Mouse (Mus musculus) neural tube, embryonic 13.5 days (tissue): ENCODE results near the gene Rbm8a. TPM values are rescaled to one million over a fixed set of nuclear protein-coding genes. Genes with fewer than 3 reads are reported as not detected.
A peak's percentile ranks its signal among the peaks of the same experiment; 100 is the strongest.

ENCODE experiments used
- ATAC-seq: fragments of 200-750 bp; cut with Nextera tagmentation; 2 replicates; pipeline ENCODE4 v1.8.0; 2017; ENCODE audit warnings: low read depth, mild to moderate bottlenecking, moderate TSS enrichment, moderate library complexity
- H3K27ac ChIP-seq: fragments of 300-500 bp; sonication (generic); replicated peaks from 2 replicates; pipeline ENCODE4 v1.5.1; 2015; ENCODE audit warnings: moderate library complexity, mild to moderate bottlenecking, inconsistent platforms
- H3K27me3 ChIP-seq: fragments of 300-500 bp; sonication (generic); 2 replicates; pipeline ENCODE4 v1.6.1; 2015; ENCODE audit warnings: mild to moderate bottlenecking, inconsistent platforms
- H3K36me3 ChIP-seq: fragments of 300-500 bp; sonication (generic); 2 replicates; pipeline ENCODE4 v1.6.1; 2015; ENCODE audit warnings: mild to moderate bottlenecking, inconsistent platforms
- H3K4me1 ChIP-seq: fragments of 300-500 bp; sonication (generic); replicated peaks from 2 replicates; pipeline ENCODE4 v1.6.1; 2015; ENCODE audit warnings: inconsistent platforms
- H3K4me2 ChIP-seq: fragments of 300-500 bp; sonication (generic); 2 replicates; pipeline ENCODE4 v1.6.1; 2015; ENCODE audit warnings: inconsistent platforms, mild to moderate bottlenecking, moderate library complexity
- H3K4me3 ChIP-seq: fragments of 300-500 bp; sonication (generic); 2 replicates; pipeline ENCODE4 v1.5.1; 2015; ENCODE audit warnings: mild to moderate bottlenecking, inconsistent platforms
- H3K9ac ChIP-seq: fragments of 300-500 bp; sonication (generic); 2 replicates; pipeline ENCODE4 v1.6.1; 2015; ENCODE audit warnings: moderate library complexity, mild to moderate bottlenecking, inconsistent platforms
- H3K9me3 ChIP-seq: fragments of 300-500 bp; sonication (generic); 2 replicates; pipeline ENCODE4 v1.6.1; 2016; ENCODE audit warnings: inconsistent platforms
- WGBS: fragments of 180-500 bp; shearing (Covaris S2); methylation state at CpG from one replicate; pipeline ENCODE4 v1.1.7; 2015; 5-methylcytosine and 5-hydroxymethylcytosine counted together
- polyA plus RNA-seq: library from polyadenylated mRNA; unstranded; fragments of >200 nt; fragmentation: Nextera tagmentation; extraction: Ambion mirVana; gene quantifications from 2 replicates; pipeline ENCODE4 v1.2.1, GENCODE M21; 2015

The Rbm8a gene
- 113 and 118 TPM in 2 replicates for polyA plus RNA-seq

DNA sequence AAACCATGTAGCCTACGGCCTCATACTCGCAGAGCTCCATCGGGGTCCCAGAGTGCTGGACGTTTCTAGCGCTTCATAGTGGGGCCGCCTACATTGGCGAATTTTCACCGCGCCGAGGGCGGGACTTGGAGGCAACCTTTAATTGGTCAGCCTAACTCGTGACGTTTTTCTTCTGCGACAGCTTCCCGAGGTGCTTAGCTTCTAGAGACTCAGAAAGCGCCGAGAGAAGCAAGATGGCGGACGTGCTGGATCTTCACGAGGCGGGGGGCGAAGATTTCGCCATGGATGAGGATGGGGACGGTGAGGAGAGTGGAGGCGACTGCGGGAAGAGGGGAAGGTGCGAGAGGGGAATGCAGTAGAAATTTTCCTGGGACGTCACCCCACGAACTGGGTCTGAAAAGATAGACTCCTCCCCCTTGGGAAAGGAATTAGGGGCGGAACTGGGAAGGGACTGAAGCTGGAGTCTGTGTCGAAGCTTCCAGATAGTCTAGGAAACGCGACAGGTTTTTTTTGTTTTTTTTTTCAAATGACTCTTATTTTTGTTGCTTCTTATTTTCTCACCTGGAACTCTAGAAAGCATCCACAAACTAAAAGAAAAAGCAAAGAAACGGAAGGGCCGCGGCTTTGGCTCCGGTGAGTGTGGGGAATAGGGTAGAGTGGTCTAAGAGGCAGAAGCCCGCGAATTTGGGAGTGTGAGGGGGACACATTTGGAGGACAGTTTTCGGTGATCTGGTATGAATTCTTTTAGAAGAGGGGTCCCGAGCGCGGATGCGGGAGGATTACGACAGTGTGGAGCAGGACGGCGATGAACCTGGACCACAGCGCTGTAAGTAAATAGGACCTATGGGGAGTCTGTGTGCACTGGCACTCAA, at the start of gene Rbm8a:
Gene Rbm8a, plus strand, starts transcription at position 205 of the 872 bp plus-strand sequence.
- Histone ChIP-seq H3K4me1 (peaks cover 28% of the 10 kb centered on the region), H3K9me3 (no peaks in the 10 kb centered on the region), H3K27me3 (no peaks in the 10 kb centered on the region), H3K36me3 (peaks cover 47% of the 10 kb centered on the region), H3K9ac (peak within 1 kb of the TSS; percentile 81), H3K4me3 (peak within 1 kb of the TSS; percentile 70), H3K27ac (peak within 1 kb of the TSS; percentile 67), H3K4me2 (peak within 1 kb of the TSS; percentile 87)
- 1% methylated on average over 48 of the region's 48 CpGs for WGBS
- peak; percentile 91 for ATAC-seq

DNA sequence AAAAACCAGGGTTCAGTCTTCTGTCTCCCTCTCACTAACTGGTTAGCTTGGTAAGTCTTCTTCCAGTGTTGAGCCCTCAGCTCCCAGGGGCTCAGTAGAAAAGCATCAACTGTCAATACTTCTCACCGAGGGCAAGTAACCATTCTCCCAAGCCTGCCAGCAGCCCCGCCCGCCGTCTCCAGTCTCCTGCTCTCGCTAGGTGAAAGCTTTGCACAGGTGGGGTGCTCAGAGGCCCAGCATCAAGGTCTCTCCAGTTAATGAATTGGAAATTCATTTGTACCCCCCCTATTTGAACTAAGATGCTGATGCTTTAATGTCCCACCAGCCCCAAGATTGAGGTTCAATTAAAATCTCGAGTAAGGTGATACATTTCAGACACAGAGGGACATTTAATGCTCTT, 48.6 kb upstream of the Rbm8a start:
- Histone ChIP-seq H3K9me3 (no peaks in the 10 kb centered on the region), H3K27me3 (peaks cover 8% of the 10 kb centered on the region; the same call in 1 of the 2 replicates), H3K9ac (no peak overlapping the region), H3K4me1 (peaks cover 30% of the 10 kb centered on the region), H3K27ac (no peak overlapping the region), H3K36me3 (no peaks in the 10 kb centered on the region), H3K4me2 (no peak overlapping the region), H3K4me3 (no peak overlapping the region)
- ATAC-seq, result no peak
- 47% methylated on average over 6 of the region's 6 CpGs for WGBS

DNA sequence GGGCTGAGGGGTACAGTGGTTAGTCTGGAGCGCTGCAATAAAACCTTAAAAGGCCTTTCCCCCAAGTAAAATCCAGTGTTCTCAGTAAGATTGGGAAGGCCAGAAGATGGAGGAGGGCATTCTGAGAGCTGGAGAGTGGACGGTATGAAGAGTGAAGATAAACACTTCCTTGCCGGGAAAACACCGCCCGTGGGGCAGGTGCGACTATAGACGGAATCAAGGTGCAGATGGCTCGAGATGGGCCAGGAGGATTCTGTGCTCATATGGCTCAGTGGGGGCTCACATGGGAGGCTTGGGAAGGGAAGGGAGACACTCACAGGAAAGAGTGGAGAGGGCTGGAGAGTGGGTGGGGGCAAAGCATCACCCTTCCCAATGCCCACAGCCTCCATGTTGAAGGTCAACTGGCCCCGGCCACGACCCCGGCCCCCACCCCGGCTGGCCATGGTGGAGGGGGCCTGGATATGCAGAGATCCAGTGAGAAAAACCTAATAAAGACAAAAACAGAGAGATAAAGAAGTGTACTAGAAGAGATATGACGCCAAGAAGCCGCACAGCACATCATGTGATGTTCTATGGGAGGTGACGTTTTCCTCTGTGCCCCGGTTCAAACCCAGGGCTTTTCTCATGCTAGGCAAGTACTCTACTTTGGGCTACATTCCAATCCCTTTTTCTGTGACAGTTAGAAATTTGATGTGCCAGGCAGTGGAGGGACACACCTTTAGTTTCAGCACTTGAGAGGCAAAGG, 47.8 kb upstream of the Rbm8a start:
- no peak overlapping the region for H3K4me2 ChIP-seq
- WGBS, result 85% methylated on average over 16 of the region's 16 CpGs
- H3K27ac ChIP-seq, result no peak overlapping the region
- no peaks in the 10 kb centered on the region for H3K9me3 ChIP-seq
- ATAC-seq, result no peak
- H3K4me1 ChIP-seq, result peaks cover 22% of the 10 kb centered on the region
- no peak overlapping the region for H3K9ac ChIP-seq
- H3K4me3 ChIP-seq, result no peak overlapping the region
- peaks cover 8% of the 10 kb centered on the region; the same call in 1 of the 2 replicates for H3K27me3 ChIP-seq
- no peaks in the 10 kb centered on the region for H3K36me3 ChIP-seq

DNA sequence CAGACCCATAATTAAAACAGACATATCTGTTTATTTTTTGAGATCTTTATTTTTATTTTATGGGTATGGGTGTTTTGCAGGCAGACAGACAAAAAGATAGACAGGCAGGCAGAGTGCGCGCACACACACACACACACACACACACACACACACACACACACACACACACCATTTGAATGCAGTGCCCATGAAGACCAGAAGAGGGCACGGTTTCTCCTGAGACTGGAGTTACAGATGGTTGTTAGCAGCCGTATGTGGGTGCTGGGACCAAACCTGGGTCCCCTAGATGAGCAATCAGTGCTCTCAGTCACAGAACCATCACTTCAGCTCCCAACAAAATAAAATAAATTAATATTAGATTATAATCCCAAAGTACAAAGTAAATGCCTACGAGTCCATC, 46.3 kb upstream of the Rbm8a start:
- no peak for ATAC-seq
- Histone ChIP-seq H3K9ac (no peak overlapping the region), H3K4me1 (peaks cover 15% of the 10 kb centered on the region), H3K9me3 (no peaks in the 10 kb centered on the region), H3K27me3 (peaks cover 8% of the 10 kb centered on the region; the same call in 1 of the 2 replicates), H3K4me2 (no peak overlapping the region), H3K27ac (no peak overlapping the region), H3K36me3 (no peaks in the 10 kb centered on the region), H3K4me3 (no peak overlapping the region)
- 91% methylated on average over 5 of the region's 5 CpGs for WGBS

DNA sequence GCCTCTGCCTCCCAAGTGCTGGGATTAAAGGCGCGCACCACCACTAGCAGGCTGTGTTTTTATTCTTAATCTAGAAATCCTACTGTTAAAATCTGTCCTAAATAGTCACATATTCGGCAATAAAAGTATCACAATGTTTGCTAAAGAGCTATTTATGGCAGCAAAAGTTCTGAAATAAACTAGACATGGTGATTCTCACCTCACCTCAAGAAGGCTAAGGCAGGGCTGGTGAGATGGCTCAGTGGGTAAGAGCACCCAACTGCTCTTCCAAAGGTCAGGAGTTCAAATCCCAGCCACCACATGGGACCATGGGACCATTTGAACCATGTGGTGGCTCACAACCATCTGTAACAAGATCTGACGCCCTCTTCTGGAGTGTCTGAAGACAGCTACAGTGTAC, 39.1 kb upstream of the Rbm8a start:
- WGBS, result 81% methylated on average over 4 of the region's 4 CpGs
- H3K4me3 ChIP-seq, result no peak overlapping the region
- H3K4me1 ChIP-seq, result peaks cover 14% of the 10 kb centered on the region
- no peak overlapping the region for H3K9ac ChIP-seq
- no peak overlapping the region for H3K4me2 ChIP-seq
- no peak overlapping the region for H3K27ac ChIP-seq
- no peaks in the 10 kb centered on the region for H3K9me3 ChIP-seq
- H3K27me3 ChIP-seq, result peaks cover 8% of the 10 kb centered on the region
- no peak for ATAC-seq
- H3K36me3 ChIP-seq, result no peaks in the 10 kb centered on the region

DNA sequence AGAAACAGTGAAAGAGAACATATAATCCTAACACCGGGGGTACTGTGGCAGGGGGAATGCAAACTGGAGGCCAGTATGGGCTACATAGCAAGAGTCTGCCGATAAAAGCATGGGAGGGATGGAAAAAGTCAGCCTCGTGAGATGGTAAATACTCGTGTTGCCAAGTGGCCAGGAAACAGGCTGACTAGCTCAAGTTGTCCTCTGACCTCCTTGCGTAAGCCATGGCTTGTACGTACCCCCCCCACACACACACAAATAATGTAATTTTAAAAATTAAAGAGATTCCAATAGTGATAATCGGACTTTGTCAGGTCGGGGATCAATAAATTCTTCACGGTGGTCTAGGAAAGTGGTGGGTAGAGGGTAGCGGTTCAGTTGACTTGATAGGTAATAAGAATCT, 36.4 kb upstream of the Rbm8a start:
- Histone ChIP-seq H3K27ac (peak overlapping the region; percentile 84), H3K4me1 (peaks cover 41% of the 10 kb centered on the region), H3K9ac (peak overlapping the region; percentile 76), H3K36me3 (no peaks in the 10 kb centered on the region), H3K4me3 (peak overlapping the region; percentile 59), H3K4me2 (peak overlapping the region; percentile 76), H3K9me3 (no peaks in the 10 kb centered on the region), H3K27me3 (peaks cover 10% of the 10 kb centered on the region)
- under 1% methylated on average over 10 of the region's 10 CpGs for WGBS
- ATAC-seq, result no peak

DNA sequence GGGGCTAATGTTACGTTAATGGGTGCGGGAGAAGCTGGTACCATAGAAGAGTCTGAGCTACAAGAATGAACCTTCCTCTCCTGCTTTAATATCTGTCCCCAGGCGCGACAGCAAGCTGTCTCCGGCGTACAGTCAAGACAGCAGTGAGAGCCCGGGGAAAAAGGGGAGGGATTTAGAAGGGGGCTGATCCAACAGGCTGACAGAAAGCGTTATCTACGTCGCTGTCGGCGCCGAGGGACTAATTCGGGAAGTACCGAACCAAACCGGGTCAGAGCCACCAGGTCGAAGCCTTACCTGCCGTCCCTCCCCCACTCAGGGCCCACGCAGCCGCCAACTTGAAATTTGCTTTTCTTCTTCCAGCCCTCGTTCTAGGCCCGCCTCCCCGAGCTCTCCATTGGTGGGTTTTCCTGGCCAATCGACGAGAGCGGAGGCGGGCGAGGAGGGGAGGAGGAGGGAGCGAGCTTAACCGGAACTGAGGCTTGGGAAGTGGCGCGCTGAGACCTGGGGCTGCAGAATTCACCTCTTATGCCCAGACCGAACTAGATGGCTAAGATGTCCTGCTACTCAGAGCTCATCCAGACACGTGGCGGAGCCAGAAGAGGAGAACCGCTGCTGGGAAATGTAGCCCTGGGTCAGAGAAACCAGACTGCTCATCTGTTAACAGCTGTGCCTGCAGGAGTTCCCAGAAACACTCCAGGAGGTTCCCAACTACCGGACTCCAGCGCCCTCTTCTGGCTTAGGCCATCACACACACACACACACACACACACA, 35.8 kb upstream of the Rbm8a start, which contains the start of gene Polr3gl:
Gene Polr3gl, minus strand, starts transcription at position 392 of the 771 bp plus-strand sequence.
- H3K27me3 ChIP-seq, result peaks cover 10% of the 10 kb centered on the region
- peak within 1 kb of the TSS; percentile 84 for H3K27ac ChIP-seq
- no peaks in the 10 kb centered on the region for H3K36me3 ChIP-seq
- peak within 1 kb of the TSS; percentile 76 for H3K9ac ChIP-seq
- WGBS, result under 1% methylated on average over 35 of the region's 38 CpGs
- ATAC-seq, result peak; percentile 83
- H3K4me3 ChIP-seq, result peak within 1 kb of the TSS; percentile 59
- peaks cover 47% of the 10 kb centered on the region for H3K4me1 ChIP-seq
- H3K4me2 ChIP-seq, result peak within 1 kb of the TSS; percentile 76
- no peaks in the 10 kb centered on the region for H3K9me3 ChIP-seq

DNA sequence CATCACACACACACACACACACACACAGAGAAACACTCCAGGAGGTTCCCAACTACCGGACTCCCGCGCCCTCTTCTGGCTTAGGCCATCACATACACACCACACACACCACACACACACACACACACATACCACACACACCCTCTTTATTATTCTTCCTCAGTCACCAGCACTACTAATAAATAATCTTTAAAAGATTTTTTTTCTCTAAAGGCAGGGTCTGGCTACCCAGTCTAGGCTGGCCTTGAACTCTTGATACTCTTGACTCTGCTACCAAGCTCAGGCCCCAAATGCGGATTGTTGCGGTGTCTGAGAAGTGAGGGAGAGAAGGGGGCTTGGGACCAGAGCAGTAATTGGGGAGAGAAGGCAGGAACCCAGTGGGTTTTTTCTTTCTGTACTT, 34.9 kb upstream of the Rbm8a start:
- H3K4me1 ChIP-seq, result peaks cover 56% of the 10 kb centered on the region
- no peaks in the 10 kb centered on the region for H3K36me3 ChIP-seq
- ATAC-seq, result no peak
- H3K9ac ChIP-seq, result no peak overlapping the region
- WGBS, result 74% methylated on average over 5 of the region's 5 CpGs
- H3K27ac ChIP-seq, result no peak overlapping the region
- H3K27me3 ChIP-seq, result peaks cover 13% of the 10 kb centered on the region
- H3K4me3 ChIP-seq, result no peak overlapping the region
- no peaks in the 10 kb centered on the region for H3K9me3 ChIP-seq
- H3K4me2 ChIP-seq, result no peak overlapping the region

DNA sequence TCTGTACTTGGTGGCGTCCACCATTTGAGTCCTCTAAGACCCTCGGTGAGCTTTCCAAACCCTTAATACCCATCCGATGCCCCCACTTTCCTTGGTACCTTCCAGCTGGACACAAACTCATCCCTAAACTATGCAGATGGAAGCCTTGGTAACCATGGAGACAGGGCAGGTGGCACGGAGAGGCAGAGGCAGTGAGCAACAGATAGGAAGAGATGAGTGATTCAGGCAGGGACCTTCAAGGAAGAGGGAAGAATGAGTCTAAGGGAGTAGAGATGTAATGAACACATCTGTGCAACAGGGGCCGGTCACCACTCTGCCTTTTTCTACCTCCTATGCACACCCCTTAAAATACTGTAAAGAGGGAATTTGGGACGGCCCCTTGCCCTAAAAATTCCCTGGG, 34.1 kb upstream of the Rbm8a start:
- WGBS, result 19% methylated on average over 6 of the region's 6 CpGs
- Histone ChIP-seq H3K27me3 (peaks cover 13% of the 10 kb centered on the region), H3K36me3 (no peaks in the 10 kb centered on the region), H3K27ac (peak overlapping the region; percentile 76; the same call in 1 of the 2 replicates), H3K4me3 (peak overlapping the region; percentile 54), H3K4me2 (peak overlapping the region; percentile 99), H3K4me1 (peaks cover 64% of the 10 kb centered on the region), H3K9me3 (no peaks in the 10 kb centered on the region), H3K9ac (peak overlapping the region; percentile 84)
- no peak for ATAC-seq

DNA sequence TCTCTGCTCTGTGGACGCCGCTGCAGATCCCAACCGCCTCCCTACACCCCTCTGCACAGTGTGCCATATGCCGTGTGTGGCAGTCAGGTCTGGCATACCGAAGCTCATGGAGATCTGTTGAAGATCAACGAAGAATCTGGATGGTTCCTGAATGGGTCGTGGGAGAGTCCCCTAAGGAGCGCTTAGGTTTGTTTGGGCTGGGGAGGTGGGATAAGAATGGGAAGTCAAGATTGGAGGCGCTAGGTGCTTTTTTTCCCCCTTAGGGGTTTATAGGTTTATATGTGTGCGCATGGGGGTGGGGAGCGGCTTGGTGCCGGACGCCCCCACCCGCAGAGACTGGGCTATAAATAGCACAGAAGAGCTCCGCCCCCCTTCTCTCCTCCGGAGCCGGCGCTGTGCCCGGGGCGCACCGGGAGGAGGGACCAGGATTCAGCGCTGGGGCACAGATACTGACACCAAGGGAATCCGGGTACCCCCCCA, 33.5 kb upstream of the Rbm8a start, which contains the start of gene Ankrd34a:
Gene Ankrd34a, plus strand, starts transcription at position 409 of the 480 bp plus-strand sequence.
- no peaks in the 10 kb centered on the region for H3K36me3 ChIP-seq
- ATAC-seq, result no peak
- H3K9ac ChIP-seq, result peak within 1 kb of the TSS; percentile 84
- WGBS, result under 1% methylated on average over 16 of the region's 23 CpGs
- H3K27me3 ChIP-seq, result peaks cover 13% of the 10 kb centered on the region
- H3K27ac ChIP-seq, result peak within 1 kb of the TSS; percentile 76
- H3K4me2 ChIP-seq, result peak within 1 kb of the TSS; percentile 99
- peak within 1 kb of the TSS; percentile 54 for H3K4me3 ChIP-seq
- peaks cover 64% of the 10 kb centered on the region for H3K4me1 ChIP-seq
- no peaks in the 10 kb centered on the region for H3K9me3 ChIP-seq

DNA sequence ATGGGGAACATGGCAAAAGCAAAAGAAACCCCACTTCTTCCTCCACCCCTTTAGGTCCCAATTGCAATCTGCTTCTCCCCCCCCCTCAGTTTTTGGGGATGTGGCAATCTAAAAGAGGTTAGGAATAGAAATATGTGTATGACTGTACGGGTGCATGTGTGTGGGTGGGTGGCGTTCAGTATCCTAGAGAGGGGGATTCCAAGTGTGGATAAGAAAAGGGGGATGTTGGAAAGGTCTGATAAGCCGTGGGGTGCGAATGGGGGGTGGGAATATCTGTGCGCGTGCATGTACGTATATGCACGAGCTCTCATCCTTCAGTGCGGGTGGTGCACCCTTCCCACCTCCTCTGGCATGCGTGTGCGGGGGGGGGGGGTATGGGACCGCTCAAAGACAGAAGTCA, 32.9 kb upstream of the Rbm8a start:
- Histone ChIP-seq H3K4me1 (peaks cover 66% of the 10 kb centered on the region), H3K36me3 (no peaks in the 10 kb centered on the region), H3K27me3 (peaks cover 13% of the 10 kb centered on the region), H3K9ac (peak overlapping the region; percentile 84), H3K9me3 (no peaks in the 10 kb centered on the region), H3K4me2 (peak overlapping the region; percentile 99), H3K4me3 (peak overlapping the region; percentile 54), H3K27ac (peak overlapping the region; percentile 76)
- ATAC-seq, result no peak
- 6% methylated on average over 9 of the region's 12 CpGs for WGBS
